Mouse (Mus musculus) ES-E14 (cell line): ENCODE results near the gene Pacsin1. TPM values are rescaled to one million over a fixed set of nuclear protein-coding genes. Genes with fewer than 3 reads are reported as not detected.
"Not testable (repeated sequence)": the region's sequence is repeated elsewhere in the genome, so short reads cannot be mapped to it uniquely, and the experiment has no call there.

ENCODE experiments used
- DNase-seq: peaks from one replicate; pipeline ENCODE4 v3.0.0-alpha.2; 2013; ENCODE audit warnings: low read depth, low spot score
- H3K27ac ChIP-seq: 2 replicates; pipeline ENCODE4 v1.5.1; 2012; ENCODE audit warnings: low read depth, mild to moderate bottlenecking, low read length, moderate library complexity, mixed read lengths; ENCODE audit not compliant: poor library complexity, insufficient read depth, severe bottlenecking
- H3K36me3 ChIP-seq: 2 replicates; pipeline ENCODE4 v1.6.1; 2012; ENCODE audit warnings: mild to moderate bottlenecking, low read length, moderate library complexity, mixed read lengths; ENCODE audit not compliant: control insufficient read depth, poor library complexity, insufficient read depth, severe bottlenecking
- H3K4me1 ChIP-seq, 2 experiments: fragments of 150-350 bp in 1 of 2; sonication (generic) in 1 of 2; 2 replicates each; pipeline ENCODE4 v1.6.1; 2012; ENCODE audit warnings: low read length in 2 of 2, mild to moderate bottlenecking in 1 of 2, mixed read lengths in 1 of 2; ENCODE audit not compliant: control insufficient read depth in 2 of 2, insufficient read depth in 2 of 2, poor library complexity in 1 of 2
- H3K4me3 ChIP-seq, 2 experiments: fragments of 150-350 bp in 1 of 2; sonication (generic) in 1 of 2; 2 replicates each; pipeline ENCODE4 v1.5.1; 2012; ENCODE audit warnings: low read length in 2 of 2, low read depth in 1 of 2, mild to moderate bottlenecking in 1 of 2, mixed read lengths in 1 of 2; ENCODE audit not compliant: insufficient read depth in 1 of 2, poor library complexity in 1 of 2, severe bottlenecking in 1 of 2
- H3K9ac ChIP-seq: 2 replicates; pipeline ENCODE4 v1.6.1; 2012; ENCODE audit warnings: low read depth, mild to moderate bottlenecking, low read length, mixed read lengths; ENCODE audit not compliant: poor library complexity, insufficient read depth, severe bottlenecking
- H3K9me3 ChIP-seq: fragments of 150-350 bp; sonication (generic); 2 replicates; pipeline ENCODE4 v1.6.1; 2012; ENCODE audit warnings: low read depth, mild to moderate bottlenecking, low read length; ENCODE audit not compliant: control insufficient read depth, insufficient read depth
- CHD2 ChIP-seq: IDR thresholded peaks from 2 replicates; pipeline ENCODE4 v1.6.1; 2014; ENCODE audit warnings: mild to moderate bottlenecking, low read depth, low read length, inconsistent platforms
- HCFC1 ChIP-seq: IDR thresholded peaks from 2 replicates; pipeline ENCODE4 v1.6.1; 2012; ENCODE audit warnings: low read length, inconsistent platforms, borderline replicate concordance; ENCODE audit not compliant: insufficient read depth
- MAFK ChIP-seq: IDR thresholded peaks from 2 replicates; pipeline ENCODE4 v1.6.1; 2014; ENCODE audit warnings: mild to moderate bottlenecking, low read depth, low read length, inconsistent platforms; ENCODE audit not compliant: insufficient read depth
- ZC3H11A ChIP-seq: IDR thresholded peaks from 2 replicates; pipeline ENCODE4 v1.6.1; 2012; ENCODE audit warnings: low read depth, mild to moderate bottlenecking, inconsistent platforms, low read length, borderline replicate concordance
- ZNF384 ChIP-seq: IDR thresholded peaks from 2 replicates; pipeline ENCODE4 v1.6.1; 2012; ENCODE audit warnings: low read depth, low read length, inconsistent platforms
- in situ Hi-C, 2 experiments: fragments of 600-800 bp; cut with MboI; formaldehyde crosslinking; loops; one replicate each; pipeline ENCODE4 v1.15.1; 2025; ENCODE audit warnings: low sequenced_read_pairs in 2 of 2, inconsistent platforms in 1 of 2; ENCODE audit not compliant: unreplicated experiment in 2 of 2
- total RNA-seq: library from RNA; depleted of rRNA; stranded (reverse); fragments of 300-350 nt; gene quantifications from 2 replicates; pipeline ENCODE4 v1.2.3, GENCODE M21; 2012

Gene Pacsin1
- total RNA-seq, 1 experiment, result 7.9 TPM

DNA sequence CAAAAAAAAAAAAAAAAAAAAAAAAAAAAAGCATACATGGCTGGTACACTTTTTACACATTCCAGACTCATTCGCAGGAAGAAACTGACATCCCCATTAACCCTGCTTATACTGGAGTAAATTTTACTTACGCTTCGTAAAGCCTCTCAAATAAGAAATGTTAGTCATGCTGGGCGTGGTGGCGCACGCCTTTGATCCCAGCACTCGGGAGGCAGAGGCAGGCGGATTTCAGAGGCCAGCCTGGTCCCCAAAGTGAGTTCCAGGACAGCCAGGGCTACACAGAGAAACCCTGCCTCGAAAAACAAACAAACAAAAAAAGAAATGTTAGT is 19.8 kb upstream of the Pacsin1 start:
- Histone ChIP-seq H3K4me3 (peak overlapping the region; percentile 53 to 97), H3K27ac (peak overlapping the region; percentile 37; the same call in 1 of the 2 replicates), H3K9ac (peak overlapping the region; percentile 22; the same call in 1 of the 2 replicates), H3K4me1 (peaks cover 0 to 13% of the 10 kb centered on the region in 2 experiments; a peak in 3 of 4 replicates), H3K36me3 (peaks cover 44% of the 10 kb centered on the region)
- in situ Hi-C loops, DNase-seq, H3K9me3 ChIP-seq: not testable (repeated sequence)
- peak; percentile 96 for TF ChIP-seq ZNF384

- TF ChIP-seq ZNF384, result no peak
- TF ChIP-seq MAFK, result no peak
- TF ChIP-seq CHD2, result no peak
- no peak for TF ChIP-seq ZC3H11A
- no peak for TF ChIP-seq HCFC1
- Histone ChIP-seq H3K27ac (peak within 1 kb of the TSS; percentile 37; the same call in 1 of the 2 replicates), H3K4me3 (peak within 1 kb of the TSS; percentile 53 to 97), H3K36me3 (peaks cover 36% of the 10 kb centered on the region), H3K9me3 (no peaks in the 10 kb centered on the region), H3K4me1 (peaks cover 0 to 13% of the 10 kb centered on the region in 2 experiments; a peak in 3 of 4 replicates), H3K9ac (peak within 1 kb of the TSS; percentile 22; the same call in 1 of the 2 replicates)
- DNase-seq, result no peak
- in situ Hi-C loops, result no loop called here
Measured at GRCm38 (mm10) chr17:27636132-27637020, 18.9 kb upstream of the Pacsin1 start, which contains the start of gene Rps10. Gene Rps10 (minus strand): TSS chr17:27636669.

GRCm38 (mm10) chr17:27637333-27637732 is 18.0 kb upstream of the Pacsin1 start:
- peaks cover 0 to 11% of the 10 kb centered on the region in 2 experiments; a peak in 3 of 4 replicates for H3K4me1 ChIP-seq
- in situ Hi-C loops, result no loop called here
- no peaks in the 10 kb centered on the region for H3K9me3 ChIP-seq
- peaks cover 26% of the 10 kb centered on the region for H3K36me3 ChIP-seq
- no peak overlapping the region for H3K4me3 ChIP-seq
- no peak overlapping the region for H3K9ac ChIP-seq
- H3K27ac ChIP-seq, result no peak overlapping the region
- no peak for TF ChIP-seq ZC3H11A
- no peak for TF ChIP-seq MAFK
- TF ChIP-seq CHD2, result no peak
- TF ChIP-seq HCFC1, result no peak
- no peak for TF ChIP-seq ZNF384
- DNase-seq, result no peak

- H3K4me3 ChIP-seq, result no peak overlapping the region; a peak in 1 of 4 replicates
- in situ Hi-C loops, result no loop called here
- peaks cover 10% of the 10 kb centered on the region for H3K36me3 ChIP-seq
- TF ChIP-seq ZNF384 (no peak), CHD2 (no peak), HCFC1 (0 out of 2 replicates have a peak, but pooled peaks have one; percentile 42), MAFK (no peak), ZC3H11A (no peak)
- no peak overlapping the region for H3K27ac ChIP-seq
- H3K9me3 ChIP-seq, result no peaks in the 10 kb centered on the region
- 0 out of 2 replicates have a peak overlapping the region, but pooled peaks have one; percentile 3 for H3K9ac ChIP-seq
- no peak for DNase-seq
- peaks cover 0 to 13% of the 10 kb centered on the region in 2 experiments; a peak in 3 of 4 replicates for H3K4me1 ChIP-seq
Measured at GRCm38 (mm10) chr17:27638921-27639332, 16.4 kb upstream of the Pacsin1 start.

GRCm38 (mm10) chr17:27639851-27640250 is 15.5 kb upstream of the Pacsin1 start:
- in situ Hi-C loops, H3K4me3 ChIP-seq, H3K36me3 ChIP-seq, H3K9ac ChIP-seq, H3K27ac ChIP-seq, DNase-seq, H3K9me3 ChIP-seq: not testable (repeated sequence)
- peaks cover 0 to 13% of the 10 kb centered on the region in 2 experiments; a peak in 3 of 4 replicates for H3K4me1 ChIP-seq
